ENCODE assay signal across 8 mouse cellular contexts in the genomic region with DNA sequence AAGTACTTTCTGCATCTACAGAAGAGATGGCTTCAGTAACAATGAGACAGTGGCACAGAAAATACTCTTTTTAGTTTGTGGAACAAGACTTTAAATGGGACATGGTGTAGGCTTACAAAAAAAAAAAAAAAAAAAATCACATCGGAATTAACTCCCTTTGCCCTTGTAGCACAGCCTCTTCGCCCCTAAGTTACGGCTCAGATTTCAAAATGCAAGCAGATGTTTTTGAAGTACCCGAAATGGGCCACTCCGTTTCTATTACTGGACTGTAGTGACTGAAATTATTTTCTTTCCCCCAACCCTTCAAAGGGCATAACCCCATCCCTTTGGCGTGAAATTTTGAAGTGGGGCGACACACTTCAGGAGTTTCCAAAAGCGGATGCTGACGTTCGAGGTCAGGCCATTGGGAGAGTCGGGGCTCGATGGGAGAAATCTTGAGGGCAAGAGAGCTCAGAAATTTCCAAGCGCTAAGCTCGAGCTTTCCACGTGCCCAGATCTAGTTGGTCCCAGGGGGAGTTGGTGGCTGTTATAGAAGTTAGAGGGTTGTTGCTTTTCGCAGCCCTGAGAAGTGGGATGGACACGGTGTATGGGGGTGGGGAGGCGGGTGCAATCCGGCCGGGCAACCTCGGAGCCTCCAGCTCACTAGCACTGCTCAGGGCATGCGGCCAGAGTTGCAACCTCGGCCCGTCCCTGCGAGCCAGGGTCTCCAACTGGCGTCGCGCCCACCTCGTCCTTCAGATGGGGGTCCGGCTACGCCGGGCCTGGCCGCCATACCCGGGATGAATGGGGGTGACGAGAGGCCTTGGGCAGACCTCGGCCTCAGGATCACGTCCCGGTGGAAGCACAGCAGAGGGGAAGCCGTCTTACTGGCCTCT. TPM values are rescaled to one million over a fixed set of nuclear protein-coding genes. Genes with fewer than 3 reads are reported as not detected.
A peak's percentile ranks its signal among the peaks of the same experiment; 100 is the strongest.
DNase-seq lines count a peak whose midpoint lies in the region; ATAC-seq and TF ChIP-seq lines count a peak whose summit lies in the region.

A gene (plus strand): TSS at position 729 of the 875 bp plus-strand sequence.

- H3K9me3 ChIP-seq in intestine, embryonic 16.5 days (ENCODE audit: control insufficient read depth, low read length) = no peaks in the 10 kb centered on the region

- peak within 1 kb of the TSS; percentile 98 for H3K27ac ChIP-seq in cortical plate, adult 2 months (ENCODE audit: insufficient read depth, low read length)
- H3K27ac ChIP-seq in intestine, embryonic 16.5 days (ENCODE audit: low read length) = peak within 1 kb of the TSS; percentile 97

- no peak for TF ChIP-seq POLR2A in cortical plate, adult 2 months (IDR thresholded peaks at IDR 0.05; ENCODE audit: extremely low read depth, insufficient read depth, low read length)

- H3K4me1 ChIP-seq in cortical plate, adult 2 months (ENCODE audit: control insufficient read depth, insufficient read depth, low read length) = peaks cover 3% of the 10 kb centered on the region; the same call in 1 of the 2 replicates
- H3K4me1 ChIP-seq in intestine, embryonic 16.5 days (ENCODE audit: control insufficient read depth, insufficient read depth, low read length) = peaks cover 24% of the 10 kb centered on the region

- no peak for TF ChIP-seq CTCF in cortical plate, adult 2 months (IDR thresholded peaks at IDR 0.05; ENCODE audit: extremely low read depth, insufficient read depth, low read length)

- DNase-seq in right cerebral cortex, postnatal 10 days (ENCODE audit: low spot score in 2 of 2) = peak; percentile 84
- no peak for DNase-seq in right cerebral cortex, adult 18-20 months
- DNase-seq in gastrocnemius, postnatal 4 days (ENCODE audit: low spot score in 2 of 2) = peak; percentile 65 to 74
- peak; percentile 73 for DNase-seq in liver
- DNase-seq in thymus, postnatal 10 days (ENCODE audit: low spot score in 2 of 2) = peak; percentile 44 to 56

- H3K4me3 ChIP-seq in cortical plate, adult 2 months (ENCODE audit: insufficient read depth, low read length) = peak within 1 kb of the TSS; percentile 86
- H3K4me3 ChIP-seq in intestine, embryonic 16.5 days (ENCODE audit: low read length) = peak within 1 kb of the TSS; percentile 86

- H3K4me2 ChIP-seq in intestine, embryonic 16.5 days (ENCODE audit: low read depth, low read length) = peak within 1 kb of the TSS; percentile 66

- no peaks in the 10 kb centered on the region for H3K36me3 ChIP-seq in intestine, embryonic 16.5 days (ENCODE audit: control insufficient read depth, insufficient read depth, low read length)

- peak; percentile 56 for ATAC-seq in intestine, embryonic 16.5 days
- ATAC-seq in monocyte, adult 5-6 weeks (replicated peaks; ENCODE audit: insufficient number of reproducible peaks, low FRiP score, low TSS enrichment, poor library complexity, severe bottlenecking) = peak; percentile 10

- WGBS in intestine, embryonic 16.5 days = under 1% methylated on average over 39 of the region's 39 CpGs

- peak within 1 kb of the TSS; percentile 100 for H3K9ac ChIP-seq in intestine, embryonic 16.5 days (ENCODE audit: low read depth, low read length)

- H3K27me3 ChIP-seq in intestine, embryonic 16.5 days (replicated peaks; ENCODE audit: control insufficient read depth, insufficient read depth, low read length) = no peaks in the 10 kb centered on the region

RNA-seq across cellular contexts. Expression of the gene that starts here (rescaled TPM):
- polyA plus RNA-seq in cortical plate, adult 2 months (2012; rRNA removed) = 10.7 and 11.9 TPM in 2 replicates
- 1 to 10 TPM; 6.3 to 7.0 TPM for total RNA-seq in gastrocnemius, postnatal 4 days (2021)
- 5.8 TPM in 2 replicates for polyA plus RNA-seq in intestine, embryonic 16.5 days (2015; fragmentation: Nextera tagmentation; extraction: Ambion mirVana)
- 0.87 to 2.5 TPM in 2 of 3 replicates, not detected in the other for total RNA-seq in monocyte, adult 5-6 weeks (2017)
